Mouse (Mus musculus) layer of hippocampus, adult 18-20 months (tissue): ENCODE results near the gene Cenpx. TPM values are rescaled to one million over a fixed set of nuclear protein-coding genes. Genes with fewer than 3 reads are reported as not detected.
A peak's percentile ranks its signal among the peaks of the same experiment; 100 is the strongest.

Experiments used
- DNase-seq, 2 experiments: peaks; one replicate each; pipeline ENCODE4 v3.0.0; 2022; ENCODE audit warnings: low spot score in 2 of 2
- total RNA-seq, 2 experiments: library from RNA; stranded (reverse); gene quantifications; 2 replicates each; pipeline ENCODE4 v1.2.3; 2021

Cenpx gene
- total RNA-seq, 2 experiments from 2014 or later: 15.8 to 18.7 TPM

DNA sequence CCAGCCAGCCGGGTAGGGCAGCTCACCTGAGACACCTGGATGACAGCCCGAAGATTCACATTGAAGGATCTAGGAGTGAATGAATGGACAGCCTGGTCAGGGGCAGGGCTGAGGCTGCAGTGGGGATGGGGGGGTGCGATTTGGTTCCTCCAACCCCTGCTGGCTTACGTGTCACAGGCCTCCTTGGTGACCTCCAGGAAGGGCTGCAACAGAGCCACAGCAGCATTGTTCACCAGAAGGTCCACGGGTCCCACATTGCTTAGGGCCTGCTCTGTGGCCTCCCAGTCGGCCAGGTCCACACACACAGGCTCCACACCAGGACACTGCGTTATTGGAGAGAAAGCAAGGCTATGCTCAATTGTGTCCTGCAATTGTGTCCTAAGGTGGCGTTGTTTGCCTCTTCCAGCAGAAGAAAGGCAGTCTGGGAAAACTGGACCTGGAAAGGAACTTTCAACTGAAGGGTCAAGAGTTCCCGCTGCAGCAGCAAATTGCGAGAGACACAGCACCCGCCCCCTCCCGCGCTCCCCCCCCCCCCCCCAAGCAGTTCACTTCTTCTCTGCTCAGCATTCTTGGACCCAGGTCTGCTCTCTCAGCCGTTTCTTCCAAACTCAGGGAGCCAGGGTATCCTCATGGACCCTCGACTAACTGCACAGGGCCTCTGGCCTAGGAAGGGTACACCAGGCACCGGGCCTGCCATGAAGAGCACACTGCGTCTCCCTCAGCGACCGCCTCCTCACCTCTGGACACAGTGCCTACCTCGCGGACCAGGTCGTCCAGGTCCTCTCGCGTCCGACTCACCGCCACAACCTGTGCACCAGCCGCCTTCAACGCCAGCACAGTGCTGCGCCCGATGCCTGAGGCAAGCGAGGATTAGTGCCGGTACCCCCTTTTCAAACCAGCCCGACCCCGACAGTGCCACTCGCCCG, 13.0 kb upstream of the Cenpx start:
- no peak for DNase-seq

DNA sequence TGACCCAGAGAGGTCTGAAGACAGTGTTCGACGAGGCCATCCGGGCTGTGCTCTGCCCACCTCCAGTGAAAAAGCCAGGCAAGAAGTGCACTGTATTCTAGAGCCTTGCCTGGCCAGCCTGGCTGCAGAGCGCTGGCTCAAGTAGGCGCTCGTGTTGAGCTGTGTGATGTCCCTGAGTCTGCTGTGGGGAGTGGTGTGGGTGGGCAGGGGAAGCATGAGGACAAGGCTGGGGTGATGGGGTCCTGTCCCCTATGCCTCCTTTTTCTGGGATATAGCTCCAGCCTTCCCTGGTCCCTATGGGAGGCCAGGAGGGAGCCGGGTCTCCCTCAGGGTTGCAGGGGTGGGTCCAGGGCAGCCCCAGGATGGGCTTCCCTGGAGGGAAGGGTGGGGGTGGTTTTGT, 10.0 kb upstream of the Cenpx start:
- DNase-seq: no peak

DNA sequence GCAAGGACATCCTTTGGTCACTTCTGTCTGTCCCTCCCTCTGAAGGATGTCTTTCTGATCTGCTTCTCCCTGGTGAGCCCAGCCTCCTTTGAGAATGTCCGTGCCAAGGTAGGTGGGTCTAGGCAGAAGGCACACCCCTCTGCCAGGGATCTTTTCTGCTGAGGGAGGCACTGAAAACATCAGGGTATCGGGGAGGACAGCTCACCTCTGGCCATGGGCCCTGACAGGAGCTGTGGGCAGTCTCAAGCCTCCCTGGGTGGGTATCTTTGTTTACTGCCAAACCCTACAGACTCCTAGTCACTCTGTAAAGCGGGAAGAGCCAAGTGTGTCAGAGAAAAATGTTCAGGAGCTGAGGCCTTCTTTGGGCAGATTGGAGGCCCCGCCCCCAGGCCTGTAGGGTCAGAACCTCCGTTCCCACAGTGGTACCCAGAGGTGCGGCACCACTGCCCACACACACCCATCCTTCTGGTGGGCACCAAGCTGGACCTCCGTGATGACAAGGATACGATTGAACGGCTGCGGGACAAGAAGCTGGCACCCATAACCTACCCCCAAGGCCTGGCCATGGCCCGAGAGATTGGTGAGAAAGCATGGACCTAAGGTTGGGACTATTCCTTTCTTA, 9.3 kb upstream of the Cenpx start:
- no peak for DNase-seq

DNA sequence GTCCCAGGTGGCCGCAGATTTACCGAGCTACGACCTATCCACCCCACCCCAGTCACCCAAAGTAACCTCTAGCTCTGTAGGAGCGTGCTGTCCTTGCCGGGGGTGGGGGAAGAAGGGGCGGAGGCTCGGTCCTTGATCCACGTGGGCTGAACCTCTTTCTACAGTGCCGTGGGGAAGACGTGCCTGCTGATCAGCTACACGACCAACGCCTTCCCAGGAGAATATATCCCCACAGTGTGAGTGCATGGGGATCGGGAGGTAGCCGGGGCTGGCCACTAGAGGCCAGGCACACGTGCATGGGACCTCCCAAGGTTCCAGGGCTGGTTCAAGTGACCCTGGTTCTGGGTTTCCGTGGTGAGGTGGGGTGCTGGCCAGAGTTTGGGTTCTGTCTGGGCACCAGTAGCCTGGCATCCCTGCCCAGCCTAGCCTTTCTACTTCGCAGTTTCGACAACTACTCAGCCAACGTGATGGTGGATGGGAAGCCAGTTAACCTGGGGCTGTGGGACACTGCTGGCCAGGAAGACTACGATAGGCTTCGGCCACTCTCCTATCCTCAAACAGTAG, 8.6 kb upstream of the Cenpx start:
- no peak for DNase-seq

DNA sequence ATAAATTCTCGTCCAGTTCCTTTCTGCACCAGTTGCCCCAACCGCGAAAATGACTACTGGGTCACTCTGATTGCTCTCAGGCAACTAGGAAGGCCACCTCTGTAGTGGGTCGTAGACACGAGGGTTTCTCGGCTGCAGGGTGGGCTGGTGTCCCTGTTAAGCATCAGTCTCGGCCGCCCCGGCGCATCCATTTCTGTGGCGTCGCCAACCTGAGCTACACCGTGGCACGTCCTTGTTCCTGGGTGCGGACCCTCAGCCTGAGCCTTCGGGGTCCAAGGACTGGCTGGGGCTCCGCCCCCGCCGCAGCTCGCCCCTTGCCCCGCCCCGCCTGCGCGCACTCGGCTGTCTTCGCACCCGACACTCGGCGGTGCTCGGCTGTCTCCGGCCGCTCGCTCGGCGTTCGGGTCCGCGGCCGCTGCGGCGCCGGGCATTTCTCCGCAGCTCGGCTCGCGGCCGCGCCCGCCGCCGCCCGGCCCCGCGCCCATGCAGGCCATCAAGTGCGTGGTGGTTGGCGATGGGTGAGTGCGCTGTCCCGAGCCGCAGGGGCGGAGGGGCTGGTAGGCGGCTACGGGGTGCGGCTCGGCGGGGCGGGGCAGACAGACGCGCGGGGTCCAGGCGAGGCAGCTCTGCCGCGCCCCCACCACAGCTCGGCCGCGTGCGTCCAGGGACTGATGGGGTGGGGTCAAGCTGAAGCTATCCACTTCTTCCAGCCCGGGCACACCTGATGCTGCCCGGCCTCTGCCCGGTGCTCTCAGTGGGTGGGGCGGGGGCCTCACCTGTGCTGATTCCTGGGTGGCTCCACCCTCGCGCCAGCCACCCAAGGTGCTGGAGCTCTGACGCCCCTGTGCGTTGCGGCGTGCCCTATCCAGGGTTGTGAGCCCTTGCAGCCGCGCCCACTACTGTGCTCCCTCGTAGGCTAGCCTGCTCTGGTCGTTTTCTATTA, 7.9 kb upstream of the Cenpx start, which contains the start of gene Rac3:
Gene Rac3 (plus strand): TSS at position 347 of the 943 bp plus-strand sequence.
- peak; percentile 49 to 52 for DNase-seq

DNA sequence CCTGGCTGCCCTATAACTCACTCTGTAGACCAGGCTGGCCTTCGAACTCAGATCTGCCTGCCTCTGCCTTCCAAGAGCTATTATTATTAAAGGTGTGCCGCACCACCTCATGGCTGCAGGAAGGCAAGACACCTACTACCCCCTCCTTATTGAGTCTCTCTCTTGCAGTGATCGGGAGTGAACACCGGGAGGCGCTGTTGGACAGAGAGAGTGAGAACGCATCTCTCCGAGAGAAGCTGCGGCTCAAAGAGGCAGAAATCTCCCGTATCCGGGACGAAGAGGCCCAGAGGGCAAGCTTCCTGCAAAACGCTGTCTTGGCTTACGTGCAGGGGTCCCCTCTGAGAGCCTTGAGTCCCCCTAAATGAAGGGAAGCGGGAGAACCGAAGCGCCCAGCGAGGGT, 6.9 kb upstream of the Cenpx start:
- DNase-seq: peak; percentile 83 to 88

DNA sequence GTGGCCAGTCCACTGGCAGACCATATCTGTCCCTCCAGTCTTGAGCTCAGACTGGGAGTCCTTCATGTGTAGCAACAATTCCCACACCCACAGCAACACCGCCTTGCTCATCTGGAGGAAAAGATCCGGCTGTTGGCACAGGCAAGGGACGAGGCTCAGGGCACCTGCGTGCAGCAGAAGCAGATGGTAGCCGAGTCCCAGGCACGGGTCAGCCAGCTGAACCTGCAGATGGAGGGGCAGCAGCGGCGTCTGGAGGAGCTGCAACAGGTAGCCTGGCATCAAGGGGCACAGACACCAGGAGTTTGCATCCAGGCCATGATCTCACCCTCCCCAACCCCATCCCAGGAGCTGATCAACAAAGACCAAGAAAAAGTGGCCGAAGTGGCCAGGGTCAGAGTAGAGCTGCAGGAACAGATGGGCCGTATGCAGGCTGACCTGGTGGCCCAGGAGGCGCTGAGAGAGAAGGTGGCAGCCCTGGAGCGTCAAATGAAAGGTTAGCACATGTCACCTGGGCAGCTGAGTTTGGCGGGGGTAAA, 6.4 kb upstream of the Cenpx start:
- DNase-seq: no peak

DNA sequence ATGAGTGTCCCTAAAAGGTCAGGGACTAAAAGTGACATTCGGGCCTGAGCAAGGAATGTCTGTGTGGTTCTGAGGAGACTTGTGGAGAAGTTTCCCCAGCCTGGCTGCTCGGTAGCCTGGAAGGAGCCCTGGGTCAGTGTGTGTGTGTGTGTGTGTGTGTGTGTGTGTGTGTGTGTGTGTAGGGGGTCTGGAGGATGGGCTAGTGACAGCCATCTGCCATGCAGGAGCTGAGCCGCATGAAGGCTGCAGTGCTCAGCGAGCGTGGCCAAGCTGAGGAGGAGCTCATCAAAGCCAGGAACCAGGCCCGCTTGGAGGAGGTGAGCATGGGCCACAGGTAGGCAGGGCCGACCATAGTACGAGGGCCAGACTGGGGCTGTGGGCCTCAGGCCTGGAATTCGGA, 5.7 kb upstream of the Cenpx start:
- no peak for DNase-seq

DNA sequence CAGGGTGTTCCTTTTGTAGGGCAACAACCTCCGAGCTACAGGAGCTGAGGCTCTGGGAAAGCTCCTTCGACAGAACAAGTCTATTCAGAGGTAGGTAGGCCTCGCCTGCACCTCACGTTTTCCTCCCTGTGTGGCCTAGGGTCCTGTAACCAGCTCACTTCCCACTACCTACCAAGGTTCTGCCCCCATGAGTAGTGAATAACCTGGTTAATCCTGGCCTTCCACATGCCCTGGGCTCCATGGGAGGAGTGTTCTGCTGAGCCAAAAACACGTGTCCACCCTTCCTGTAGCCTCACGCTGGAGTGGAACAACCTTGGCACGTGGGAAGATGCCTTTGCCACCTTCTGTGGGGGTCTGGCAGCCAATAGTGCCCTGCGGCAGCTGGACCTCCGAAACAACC, 1.6 kb upstream of the Cenpx start:
- DNase-seq: no peak

DNA sequence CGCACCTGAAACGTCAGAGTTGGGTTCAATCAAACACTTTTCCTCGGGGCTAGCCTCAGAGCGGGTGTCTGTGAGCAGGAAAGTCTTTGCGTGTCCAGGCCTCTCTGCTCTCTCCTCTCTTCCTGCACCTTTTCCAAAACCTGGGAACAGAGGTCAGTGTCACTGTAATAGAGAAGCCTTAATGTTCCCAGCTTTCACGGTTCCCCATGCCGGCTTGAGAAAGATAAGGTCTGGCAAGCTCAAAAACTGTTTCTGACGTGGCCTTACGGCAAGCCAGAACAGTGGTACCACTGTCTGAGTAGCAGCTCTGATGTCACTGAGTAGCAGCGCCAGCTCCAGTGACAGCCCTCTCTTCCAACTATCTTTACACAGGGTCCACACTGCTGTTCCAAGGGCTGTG, 1.0 kb upstream of the Cenpx start:
- DNase-seq: no peak

DNA sequence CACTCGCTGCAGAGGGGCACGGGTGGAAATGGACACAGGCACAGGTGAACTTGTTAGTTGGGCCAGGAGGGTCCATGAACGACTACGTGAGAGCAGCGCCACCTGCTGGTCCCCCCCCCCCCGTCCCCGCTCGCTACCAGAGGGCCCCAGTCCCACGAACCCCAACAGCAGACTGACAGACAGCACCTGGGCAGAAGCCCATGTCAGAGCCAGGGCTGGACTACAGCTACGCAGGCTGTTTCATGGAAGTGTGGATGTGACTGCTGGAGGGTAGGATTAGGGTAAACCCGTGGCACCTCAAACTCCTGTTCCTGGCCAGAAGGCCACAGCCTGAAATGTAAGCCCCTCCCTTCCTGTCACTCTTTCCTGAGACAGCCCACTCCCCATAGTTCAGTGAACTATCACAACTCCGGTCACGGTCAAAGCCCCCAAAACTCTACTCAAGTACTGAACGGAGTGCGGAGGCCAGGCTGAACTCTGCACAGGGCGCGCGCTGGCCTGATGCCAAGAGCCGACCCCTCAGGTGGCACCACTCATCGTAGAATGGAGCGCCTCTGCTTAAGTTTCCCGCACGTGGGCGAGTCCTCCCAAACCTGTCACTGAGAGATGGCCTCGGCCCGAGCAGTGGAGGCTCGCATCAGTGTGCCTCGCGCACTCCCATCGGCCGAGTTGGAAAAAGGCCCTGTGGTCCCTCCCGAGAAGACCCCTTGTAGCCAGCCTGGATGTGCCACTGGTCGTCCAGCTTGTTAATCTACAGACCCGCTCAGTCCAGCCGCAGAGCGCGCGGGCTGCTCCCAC, 568 bp downstream of the Cenpx start:
- DNase-seq: peak in 1 of 2 experiments; percentile 34

DNA sequence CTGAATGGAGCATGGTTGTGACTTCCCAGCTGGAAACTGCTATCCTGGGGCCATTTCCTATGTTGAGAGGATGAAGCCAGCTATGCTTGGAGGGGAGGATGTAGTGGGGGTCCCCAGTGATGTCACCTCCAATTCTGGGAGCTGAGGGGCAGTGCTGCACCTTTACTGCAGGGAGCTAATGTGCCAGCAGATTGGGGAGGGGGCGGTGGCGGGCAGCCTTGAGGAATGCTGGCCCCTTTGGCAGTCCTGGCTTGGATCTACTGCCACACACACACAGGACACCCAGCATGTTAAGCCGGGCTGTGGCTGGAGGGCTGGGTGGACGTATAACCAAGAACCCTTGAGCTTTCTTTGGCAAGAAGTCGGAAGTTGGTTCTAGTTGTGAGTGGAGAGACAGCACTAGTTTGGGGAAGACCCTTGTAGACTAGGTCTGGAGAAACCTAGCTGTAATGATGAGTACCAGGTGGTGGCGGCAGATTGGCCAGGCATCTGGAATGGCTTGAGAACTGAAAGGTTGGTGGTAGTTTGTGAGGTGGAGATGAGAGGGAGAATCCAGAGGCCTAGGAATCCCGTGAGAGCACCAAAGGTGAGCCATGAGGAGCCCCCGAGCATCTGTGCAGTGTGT, 1.4 kb downstream of the Cenpx start:
- no peak for DNase-seq

DNA sequence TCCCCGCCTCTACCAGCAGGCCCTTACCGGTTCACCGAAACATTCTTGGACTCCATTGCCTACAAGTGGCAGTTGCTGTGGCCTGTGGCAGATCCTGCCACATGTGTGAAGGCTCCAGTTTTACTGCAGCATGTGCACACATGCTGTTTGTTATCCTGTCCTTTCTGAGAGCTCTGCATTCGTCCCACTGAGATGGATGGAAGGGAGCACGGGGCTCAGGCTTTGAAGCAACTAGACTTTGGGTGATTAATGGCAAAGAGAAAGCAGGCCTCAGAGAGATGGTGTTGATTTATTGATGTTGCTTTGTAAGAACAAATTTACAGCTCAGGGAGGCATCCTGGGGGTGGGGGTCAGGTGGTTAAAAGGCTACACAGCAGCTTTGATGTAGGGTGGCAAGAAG, 2.9 kb downstream of the Cenpx start:
- DNase-seq: no peak

DNA sequence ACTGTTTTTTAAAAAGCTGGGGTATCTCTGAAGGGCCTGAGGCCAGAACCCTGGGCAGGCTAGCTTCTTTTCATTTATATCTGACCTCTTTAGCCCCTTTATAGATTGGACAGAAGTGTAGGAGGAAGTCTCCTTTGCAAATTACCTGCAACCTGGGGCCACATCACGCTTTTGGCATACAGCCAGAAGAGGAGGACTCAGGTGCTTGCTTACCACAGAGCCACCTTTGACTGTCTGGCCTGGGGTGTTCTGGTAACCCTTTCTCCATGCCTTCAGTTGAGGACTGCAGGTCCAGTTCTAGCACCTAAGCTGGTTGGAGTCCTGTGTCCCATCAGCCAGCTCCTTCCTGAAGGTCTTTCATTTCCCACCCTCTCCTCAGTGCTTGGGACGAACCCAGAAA, 4.0 kb downstream of the Cenpx start:
- no peak for DNase-seq

DNA sequence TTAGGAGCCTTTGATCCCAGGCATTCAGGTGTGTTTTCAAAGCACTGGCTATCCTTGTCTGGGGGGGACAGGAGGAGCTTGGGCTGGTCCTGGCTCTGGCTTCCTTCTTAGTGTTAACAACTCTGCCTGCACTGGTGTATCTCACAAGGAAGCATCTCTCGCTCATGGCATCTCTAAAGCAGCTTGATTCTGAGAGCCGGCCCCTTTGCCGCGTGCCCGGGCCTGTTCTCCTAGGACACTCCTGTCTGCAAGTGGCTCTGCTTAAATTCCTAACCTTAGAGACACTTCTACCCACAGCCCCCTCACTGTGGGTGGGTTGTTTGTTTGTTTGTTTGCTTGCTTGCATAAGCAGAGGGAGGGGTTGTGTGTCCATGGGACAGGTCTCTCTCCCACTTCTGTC, 5.6 kb downstream of the Cenpx start:
- DNase-seq: no peak

DNA sequence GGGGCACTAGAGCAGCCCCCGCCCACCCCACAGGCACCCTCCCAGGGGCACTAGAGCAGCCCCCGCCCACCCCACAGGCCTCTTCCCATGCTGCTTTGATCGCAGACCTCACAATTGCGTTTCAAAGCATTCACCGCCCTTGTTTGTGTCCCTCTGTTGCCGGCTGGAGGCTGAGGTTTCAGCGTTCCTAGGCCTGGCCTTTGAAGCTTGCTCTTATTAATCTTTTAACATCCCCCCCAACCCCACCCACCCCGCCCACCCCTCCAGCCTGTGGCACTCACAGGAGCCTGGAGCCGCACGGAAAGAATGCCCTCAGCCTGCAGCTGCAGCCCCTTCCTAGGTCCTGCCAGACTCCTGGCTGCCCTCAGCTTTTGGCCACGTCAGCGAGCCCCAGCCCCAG, 6.3 kb downstream of the Cenpx start:
- no peak for DNase-seq

DNA sequence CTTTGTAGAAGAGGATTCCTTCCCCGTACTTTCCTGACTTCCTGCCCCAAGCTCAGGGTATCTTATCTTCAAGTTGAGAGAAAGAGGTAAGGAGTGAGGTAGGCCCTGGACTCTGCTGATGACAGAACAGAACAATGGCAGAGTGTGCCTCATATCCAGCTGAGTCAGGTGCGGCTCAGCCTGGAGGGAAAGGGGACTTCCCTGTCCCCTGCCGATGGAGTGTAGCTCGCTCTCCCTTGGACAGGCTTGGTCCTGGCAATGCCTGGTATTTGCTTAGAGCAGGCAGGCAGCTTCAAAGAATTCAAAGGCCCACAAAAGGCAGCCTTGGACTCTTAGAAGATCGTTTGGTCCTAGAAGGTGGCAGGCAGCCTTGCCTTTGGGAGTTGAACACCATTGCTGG, 7.4 kb downstream of the Cenpx start:
- DNase-seq: no peak

DNA sequence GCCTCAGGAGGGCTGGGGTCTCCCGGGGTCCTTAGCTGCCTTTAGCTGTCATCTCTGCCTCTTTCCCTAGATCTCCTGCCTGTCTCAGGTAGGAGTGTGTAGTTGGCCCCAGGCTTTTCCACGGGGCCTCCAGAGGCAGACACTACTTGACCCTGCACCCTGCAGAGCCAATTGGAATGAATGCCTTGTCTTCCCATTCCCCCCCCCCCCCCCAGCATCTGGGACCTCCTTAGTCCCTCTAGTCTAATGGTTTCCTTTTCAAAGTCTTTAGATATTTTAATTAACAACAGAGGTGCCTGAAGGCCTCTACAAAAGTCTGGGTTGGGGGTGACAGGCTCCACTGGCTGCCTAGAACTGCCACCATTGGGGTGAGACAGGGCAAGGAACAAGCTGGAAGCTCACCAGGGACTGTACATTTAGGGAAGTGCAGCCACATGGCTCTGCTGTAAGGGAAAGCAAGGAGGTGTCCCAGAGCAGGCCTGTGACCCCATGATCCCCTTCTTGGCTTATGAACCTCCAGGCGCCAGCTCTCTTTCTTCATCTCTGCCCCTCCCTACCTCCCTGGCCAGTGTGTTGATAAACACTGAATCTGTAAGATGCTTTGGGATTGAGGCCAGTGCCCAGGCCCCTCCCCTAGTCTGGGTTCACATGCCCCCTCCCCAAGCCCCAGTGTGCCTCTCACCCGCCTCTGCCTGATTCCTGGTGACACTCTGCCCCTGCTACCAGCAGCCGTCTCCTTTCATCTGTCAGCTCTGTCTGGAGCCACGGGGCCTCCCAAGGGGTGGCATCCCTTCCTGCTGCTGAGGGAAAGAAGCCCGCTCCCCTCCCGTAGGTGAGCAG, 8.8 kb downstream of the Cenpx start:
- no peak for DNase-seq
